Mouse (Mus musculus) urinary bladder, adult 18-20 months (tissue): ENCODE data around the gene Wdr83.
"Not testable (repeated sequence)": the region's sequence is repeated elsewhere in the genome, so short reads cannot be mapped to it uniquely, and the experiment has no call there.

Source experiments
- DNase-seq, 2 experiments: peaks; one replicate each; pipeline ENCODE4 v3.0.0; 2022; ENCODE audit warnings: low spot score in 2 of 2, mixed read lengths in 2 of 2

Wdr83 gene

DNA sequence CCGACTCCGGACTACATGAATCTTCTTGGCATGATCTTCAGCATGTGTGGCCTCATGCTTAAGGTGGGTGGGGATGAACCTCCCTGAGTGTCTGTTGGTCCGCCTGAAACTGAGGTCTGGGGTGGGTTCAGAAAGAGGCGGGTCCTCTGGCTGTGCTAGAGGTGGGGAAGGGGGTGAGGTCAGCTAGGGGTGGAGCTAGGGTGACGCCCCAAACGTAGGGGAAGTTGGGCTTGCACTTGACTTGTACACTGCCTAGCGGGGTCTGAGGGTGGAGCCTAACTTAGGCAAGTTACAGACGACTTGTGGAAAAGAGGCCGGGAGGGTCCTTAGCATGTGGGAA is at the start of gene Wdr83:
Gene Wdr83 (minus strand): TSS at position 91 of the 340 bp plus-strand sequence.
- DNase-seq: peak in 1 of 2 experiments; percentile 29

DNA sequence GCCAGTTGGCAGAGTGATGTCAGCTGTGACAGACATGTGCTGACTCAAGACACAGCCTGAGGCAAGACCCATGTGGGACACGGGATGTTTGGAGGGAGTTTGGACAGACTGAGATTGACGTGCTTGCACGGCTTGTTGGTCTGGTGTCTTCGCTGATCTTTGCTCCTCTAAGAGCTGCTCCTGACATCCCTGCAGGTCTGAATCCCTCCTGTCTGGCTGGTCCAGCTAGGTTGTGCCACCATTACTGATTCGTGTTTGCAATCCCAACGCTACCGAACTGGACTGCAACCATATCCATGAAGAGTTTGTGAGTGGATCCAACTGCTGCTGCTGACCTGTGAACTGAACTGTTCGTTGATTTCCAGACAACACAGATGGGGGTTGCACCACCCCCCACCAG is 42.6 kb upstream of the Wdr83 start:
- no peak for DNase-seq

GRCm38 (mm10) chr8:85122995-85123394 is 41.9 kb upstream of the Wdr83 start, which contains the start of gene Zfp791:
TSS of gene Zfp791 (minus strand) at chr8:85123095.
- DNase-seq: no peak

- DNase-seq: not testable (repeated sequence)
Observed at GRCm38 (mm10) chr8:85120251-85120650, 39.1 kb upstream of the Wdr83 start.

- DNase-seq: peak; percentile 81 to 91
Observed at GRCm38 (mm10) chr8:85119052-85119981, 38.2 kb upstream of the Wdr83 start.

- DNase-seq: no peak
Observed at GRCm38 (mm10) chr8:85116984-85117383, 35.9 kb upstream of the Wdr83 start.

DNA sequence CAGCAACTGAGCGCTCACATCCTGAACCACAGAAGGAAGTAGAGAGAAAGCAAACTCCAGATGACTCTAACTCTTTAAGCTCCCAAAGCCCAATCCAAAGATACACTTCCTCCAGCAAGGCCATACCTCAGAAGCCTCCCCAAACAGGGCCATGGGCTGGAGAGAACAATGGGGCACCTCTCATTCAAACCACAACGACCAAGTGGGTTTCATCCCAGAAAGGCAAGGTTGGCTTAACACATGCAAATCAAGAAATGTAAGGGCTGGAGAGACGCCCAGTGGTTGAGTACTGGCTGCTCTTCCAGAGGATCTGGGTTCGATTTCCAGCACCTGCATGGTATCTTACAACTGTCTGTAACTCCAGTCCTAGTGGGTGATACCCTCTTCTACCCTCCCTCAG is 34.4 kb upstream of the Wdr83 start:
- no peak for DNase-seq

DNA sequence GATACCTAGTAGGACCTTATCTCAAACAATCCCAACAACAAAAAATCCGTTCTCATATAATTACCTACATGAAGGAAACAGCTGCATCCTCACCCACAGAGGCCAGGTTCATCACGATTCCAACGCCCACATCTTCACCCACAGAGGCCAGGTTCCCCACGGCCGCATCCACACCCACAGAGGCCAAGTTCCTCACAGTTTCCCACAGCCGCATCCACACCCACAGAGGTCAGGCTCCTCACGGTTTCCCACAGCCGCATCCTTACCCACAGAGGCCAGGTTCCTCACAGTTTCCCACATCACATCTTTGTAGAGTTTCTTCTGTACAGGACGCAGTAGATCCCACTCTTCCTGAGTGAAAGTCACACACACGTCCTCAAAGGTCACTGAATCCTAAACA is 32.1 kb upstream of the Wdr83 start:
- no peak for DNase-seq

DNA sequence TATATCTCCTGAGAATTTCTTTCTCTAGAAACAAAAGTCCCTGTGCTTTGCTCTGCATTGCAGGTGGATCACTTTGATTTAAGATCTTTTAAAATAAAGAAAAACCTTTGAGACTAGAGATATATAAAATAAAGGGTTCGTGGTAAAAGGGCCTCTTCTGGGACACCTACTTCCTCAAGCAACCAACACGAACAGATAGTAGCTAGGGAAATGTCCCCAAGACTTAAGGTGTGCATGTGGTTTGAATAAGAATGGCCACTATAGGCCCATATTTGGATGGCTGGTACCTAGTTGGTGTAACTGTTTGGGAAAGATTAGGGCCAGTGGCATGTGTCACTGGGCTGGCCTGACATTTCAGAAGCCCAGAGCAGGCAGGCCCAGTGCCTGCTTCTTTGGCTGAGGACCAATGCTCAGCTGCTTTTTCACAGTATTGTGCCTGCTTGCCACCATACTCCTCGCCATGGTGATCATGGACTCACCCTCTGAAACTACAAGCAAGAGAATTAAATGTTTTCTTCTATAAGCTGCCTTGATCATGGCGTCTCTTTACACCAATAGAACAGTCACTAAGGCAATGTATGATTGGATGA is 19.1 kb upstream of the Wdr83 start:
- no peak for DNase-seq

GRCm38 (mm10) chr8:85096850-85097249 is 15.7 kb upstream of the Wdr83 start:
- DNase-seq: no peak

DNA sequence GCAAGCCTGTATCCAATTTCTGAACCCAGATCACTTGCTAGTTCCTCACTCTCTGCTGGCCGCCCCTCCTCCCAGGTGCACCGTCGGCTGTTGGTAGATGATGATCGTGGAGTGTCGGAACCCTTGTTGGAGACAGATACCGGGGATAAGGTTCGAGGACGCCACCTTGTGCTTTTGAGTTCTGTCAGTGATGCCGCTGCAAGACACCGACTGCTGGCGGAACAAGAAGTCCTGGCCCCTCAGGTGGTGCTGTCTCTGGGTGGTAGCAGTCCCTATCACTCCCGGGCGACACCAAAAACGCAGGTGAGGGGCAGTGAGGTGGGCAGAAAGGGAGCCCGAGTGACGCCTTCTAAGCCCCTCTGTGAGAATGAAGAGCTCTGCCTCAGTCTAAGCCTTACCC is 15.1 kb upstream of the Wdr83 start:
- DNase-seq: no peak

DNA sequence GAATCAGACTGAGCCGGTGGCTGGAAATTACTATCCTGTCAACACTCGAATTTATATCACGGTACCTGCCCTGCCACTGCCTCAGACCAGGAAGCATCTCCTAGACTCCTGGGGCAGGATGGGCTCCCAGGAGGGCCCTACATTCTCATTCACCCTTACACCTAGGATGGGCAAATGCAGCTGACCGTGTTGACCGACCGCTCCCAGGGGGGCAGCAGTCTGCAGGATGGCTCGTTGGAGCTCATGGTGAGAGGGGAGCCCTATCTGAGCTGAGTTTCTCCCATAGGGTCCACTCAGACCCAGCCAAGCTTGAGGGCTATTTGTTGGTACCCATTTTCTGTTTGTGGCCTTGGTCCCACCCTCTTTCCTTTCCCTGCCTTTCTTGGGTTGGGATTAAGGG is 14.5 kb upstream of the Wdr83 start:
- DNase-seq: no peak

DNA sequence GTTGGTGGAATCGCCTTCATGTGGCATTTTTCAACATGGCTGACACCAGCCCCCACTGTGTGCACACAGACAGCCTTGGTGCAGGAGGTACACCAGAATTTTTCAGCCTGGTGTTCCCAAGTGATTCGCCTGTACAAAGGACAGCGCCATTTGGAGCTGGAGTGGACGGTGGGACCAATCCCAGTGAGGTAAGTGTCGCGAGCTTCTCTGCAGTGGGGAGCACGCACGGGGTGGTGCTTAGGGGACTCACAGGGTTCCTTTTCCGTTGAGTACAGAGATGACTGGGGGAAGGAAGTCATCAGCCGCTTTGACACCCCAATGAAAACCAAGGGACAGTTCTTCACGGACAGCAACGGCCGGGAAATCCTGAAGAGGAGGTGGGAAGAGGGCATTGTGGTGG is 13.9 kb upstream of the Wdr83 start:
- DNase-seq: no peak

DNA sequence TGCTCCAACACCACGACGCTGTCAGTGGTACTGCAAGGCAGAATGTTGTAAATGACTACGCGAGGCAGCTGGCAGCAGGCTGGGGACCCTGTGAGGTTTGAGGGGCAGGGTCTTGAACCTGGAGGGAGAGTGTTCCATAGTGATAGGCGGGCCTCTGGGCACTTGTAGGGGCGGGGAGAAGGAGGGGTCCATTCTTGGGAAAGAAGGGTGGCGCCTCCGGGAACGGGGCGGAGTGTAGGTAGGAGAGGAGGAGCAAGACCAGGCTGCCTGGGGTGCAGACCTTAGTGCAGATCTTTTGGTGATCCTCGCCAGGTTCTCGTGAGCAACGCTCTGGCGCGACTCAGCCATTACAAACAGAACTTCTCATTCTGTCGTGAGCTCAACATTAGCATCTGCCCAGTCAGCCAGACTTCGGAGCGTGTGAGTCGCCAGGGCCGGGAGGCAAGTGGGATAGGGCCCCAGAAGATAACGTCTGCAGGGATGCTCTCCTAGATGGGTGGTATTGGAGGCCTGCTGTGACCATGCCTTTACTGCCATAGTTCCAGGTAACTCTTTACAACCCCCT is 10.5 kb upstream of the Wdr83 start:
- no peak for DNase-seq

- DNase-seq: no peak
Observed at GRCm38 (mm10) chr8:85090856-85091255, 9.8 kb upstream of the Wdr83 start.

DNA sequence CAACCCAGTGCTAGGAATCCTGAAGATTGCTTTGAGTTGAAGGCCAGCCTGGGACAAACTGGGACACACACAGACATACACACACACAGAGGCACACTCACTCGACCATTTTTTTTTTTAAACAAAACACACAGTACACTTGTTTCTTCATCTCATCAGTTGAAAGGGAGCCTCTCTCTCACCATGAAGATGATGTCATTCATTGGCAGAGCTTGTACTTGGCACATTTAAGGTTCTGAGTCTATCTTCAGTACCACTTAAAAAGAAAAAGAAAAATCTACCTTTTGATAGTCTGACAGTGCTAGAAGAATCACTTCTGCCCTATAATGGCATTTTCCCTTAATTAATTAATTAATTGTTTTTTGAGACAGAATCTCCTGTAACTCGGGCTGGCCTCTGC is 7.7 kb upstream of the Wdr83 start:
- DNase-seq: no peak

DNA sequence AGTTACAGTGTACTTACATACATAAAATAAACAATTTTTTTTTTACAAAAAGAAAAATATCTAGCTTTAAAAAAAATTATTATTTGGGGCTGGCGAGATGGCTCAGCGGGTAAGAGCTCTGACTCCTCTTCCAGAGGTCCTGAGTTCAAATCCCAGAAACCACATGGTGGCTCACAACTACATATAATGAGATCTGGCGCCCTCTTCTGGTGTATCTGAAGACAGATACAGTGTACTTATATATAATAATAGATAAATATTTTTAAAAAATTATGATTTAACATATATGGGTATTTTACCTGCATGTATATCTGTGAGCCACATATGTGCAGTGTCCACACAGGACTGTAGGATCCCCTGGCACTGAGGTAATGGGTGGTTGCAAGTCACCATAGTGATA is 5.1 kb upstream of the Wdr83 start:
- no peak for DNase-seq

GRCm38 (mm10) chr8:85084633-85085032 is 3.5 kb upstream of the Wdr83 start:
- DNase-seq: no peak

DNA sequence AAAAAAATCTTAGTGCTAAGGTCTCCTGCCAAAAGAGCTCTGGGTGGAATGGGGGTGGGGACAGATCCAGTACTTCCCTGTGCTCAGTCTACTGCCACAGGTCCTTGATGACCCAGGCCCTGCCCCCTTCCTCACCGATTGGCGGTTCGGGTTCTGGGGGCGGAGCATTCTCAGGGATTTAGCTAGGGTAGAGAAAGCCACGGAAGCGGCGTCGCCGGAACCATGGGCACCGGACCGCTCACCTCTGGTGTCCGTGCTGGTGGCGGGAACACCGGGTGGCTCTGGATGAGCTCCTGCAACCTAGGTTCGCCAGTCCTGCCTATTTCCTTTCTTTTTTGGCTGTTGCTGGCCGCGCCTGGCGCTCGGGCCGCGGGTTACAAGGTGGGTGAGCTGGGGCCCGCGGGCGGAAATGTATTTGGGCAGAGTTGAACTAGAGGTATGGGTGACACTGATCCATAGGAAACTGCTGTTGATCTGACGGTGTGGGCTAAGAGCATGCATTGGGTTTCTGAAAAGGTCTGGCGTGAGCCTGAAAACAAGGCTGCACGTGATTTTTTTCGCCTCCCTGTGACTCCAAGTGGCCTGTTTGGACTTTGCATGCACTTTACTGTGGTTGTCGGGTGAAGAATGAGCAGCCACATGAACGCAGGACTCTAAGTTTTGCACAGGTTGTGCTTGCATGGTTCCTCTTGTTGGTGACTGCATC is 2.2 kb upstream of the Wdr83 start, which contains the start of gene Man2b1:
Gene Man2b1 (plus strand): TSS at position 163 of the 706 bp plus-strand sequence.
- DNase-seq: peak; percentile 82 to 89

DNA sequence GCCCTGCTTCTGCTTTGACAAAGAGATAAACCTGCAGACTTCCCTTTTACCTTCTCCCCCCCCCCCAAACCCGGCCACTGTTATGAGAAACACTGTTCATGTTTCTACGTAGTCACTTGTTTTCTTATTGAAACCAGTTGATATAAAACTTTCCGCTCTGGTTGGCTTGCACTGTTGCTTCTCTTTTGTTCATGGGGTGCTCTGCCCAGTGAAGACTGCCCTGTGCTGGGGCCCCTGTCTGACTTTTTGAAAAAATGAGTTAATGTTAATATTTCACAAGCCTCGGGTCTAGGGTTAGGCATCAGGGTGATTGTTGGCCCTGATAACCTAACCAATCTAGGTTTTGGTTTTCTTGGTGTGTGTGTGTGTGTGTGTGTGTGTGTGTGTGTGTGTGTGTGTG is 1.1 kb upstream of the Wdr83 start:
- not testable (repeated sequence) for DNase-seq

DNA sequence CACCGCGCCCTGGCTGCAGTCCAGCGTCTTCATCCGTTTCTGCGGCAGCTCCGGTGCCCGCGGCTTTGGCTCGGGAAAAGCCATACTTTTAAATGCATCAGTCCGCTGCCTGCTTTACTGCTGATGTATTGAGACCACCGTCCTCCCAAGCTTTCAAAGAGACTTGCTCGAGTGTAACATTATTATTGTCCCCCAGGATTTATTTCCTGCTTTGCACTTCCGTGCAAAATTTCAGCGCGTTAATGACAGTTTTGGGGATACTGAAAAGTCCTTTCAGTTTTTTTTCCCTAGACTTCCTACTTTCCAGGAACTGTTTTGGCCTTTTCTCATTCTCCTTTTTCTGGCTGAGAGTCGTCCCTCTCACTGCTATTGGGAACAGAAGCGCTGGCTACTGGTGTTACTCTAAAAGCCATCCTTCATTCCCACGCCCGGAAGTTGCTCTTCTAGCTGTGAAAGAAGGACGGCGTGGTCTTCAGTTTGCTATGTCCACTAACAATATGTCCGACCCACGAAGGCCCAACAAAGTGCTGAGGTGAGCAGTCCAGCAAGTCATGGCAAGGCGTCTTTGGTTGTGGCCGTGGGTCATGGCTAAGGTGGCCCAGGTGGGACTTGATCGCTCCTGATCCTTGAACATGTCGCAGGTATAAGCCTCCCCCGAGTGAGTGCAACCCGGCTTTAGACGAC is 432 bp downstream of the Wdr83 start, which contains the start of gene Wdr83os:
Gene Wdr83os (plus strand): TSS at position 209 of the 684 bp plus-strand sequence.
- peak; percentile 36 to 56 for DNase-seq

GRCm38 (mm10) chr8:85080214-85080531 is 933 bp downstream of the Wdr83 start:
- DNase-seq: no peak
